35 mouse cellular contexts compared by ENCODE assay signal in genomic region chr4:106541491-106541890, GRCm38 (mm10). TPM values are rescaled to one million over a fixed set of nuclear protein-coding genes. Genes with fewer than 3 reads are reported as not detected.
"Had no signal": no experiment of that assay in that cellular context is flagged by ENCODE, and none has a peak within 500 bp of the region (broad histone marks: within the 10 kb centered on the region; RNA-seq: fewer than 3 reads in every experiment).

No protein-coding gene starts in this region.

- H3K36me3 ChIP-seq: heart, embryonic 13.5 days; heart, embryonic 15.5 days; hindbrain, embryonic 13.5 days; hindbrain, embryonic 15.5 days; limb, embryonic 13.5 days; limb, embryonic 15.5 days; liver, embryonic 12.5 days had no signal

- H3K4me1 ChIP-seq: hindbrain, embryonic 15.5 days; limb, embryonic 13.5 days; limb, embryonic 15.5 days; liver, embryonic 12.5 days had no signal

- H3K27ac ChIP-seq: heart, adult 2 months; heart, embryonic 13.5 days; heart, embryonic 15.5 days; hindbrain, embryonic 13.5 days; hindbrain, embryonic 15.5 days; hindbrain, postnatal 0 days; limb, embryonic 13.5 days; limb, embryonic 15.5 days; liver, embryonic 12.5 days; liver, embryonic 14.5 days had no signal

- H3K4me3 ChIP-seq: heart, adult 2 months; heart, embryonic 13.5 days; heart, embryonic 15.5 days; hindbrain, embryonic 13.5 days; hindbrain, embryonic 15.5 days; limb, embryonic 13.5 days; limb, embryonic 15.5 days; liver, embryonic 12.5 days had no signal

- H3K27me3 ChIP-seq: hindbrain, embryonic 13.5 days; hindbrain, embryonic 15.5 days; limb, embryonic 13.5 days; limb, embryonic 15.5 days; liver, embryonic 12.5 days had no signal

- DNase-seq: gastrocnemius, postnatal 14 days; gastrocnemius, postnatal 36 days; heart, adult 11 months; heart, adult 2 months; heart, postnatal 14 days; heart, postnatal 36 days; kidney, postnatal 10 days; layer of hippocampus, adult 9-11 months; layer of hippocampus, postnatal 36 days; left cerebral cortex, postnatal 4 days had no signal

RNA-seq across cellular contexts. Expression of gene Bsnd, which starts 49.4 kb away (rescaled TPM):
- total RNA-seq: gastrocnemius, adult 18-20 months; gastrocnemius, postnatal 36 days; heart, adult 2 months; heart, postnatal 14 days; heart, postnatal 36 days; hematopoietic stem cell, adult 5-6 weeks; hindbrain, postnatal 0 days; layer of hippocampus, adult 18-20 months; layer of hippocampus, adult 8-10 months; layer of hippocampus, postnatal 36 days; left cerebral cortex, adult 18-20 months; left cerebral cortex, adult 8-10 months; left cerebral cortex, postnatal 10 days; left cerebral cortex, postnatal 25 days; left cerebral cortex, postnatal 4 days; liver, adult 2 months had no signal
- polyA plus RNA-seq: heart, adult 2 months; heart, embryonic 11.5 days; heart, embryonic 13.5 days; heart, embryonic 15.5 days; heart, postnatal 0 days; hindbrain, embryonic 11.5 days; hindbrain, embryonic 13.5 days; hindbrain, postnatal 0 days; intestine, embryonic 14.5 days; intestine, embryonic 16.5 days; large intestine, adult 2 months; limb, embryonic 11.5 days; limb, embryonic 13.5 days; limb, embryonic 15.5 days; liver, adult 2 months; liver, embryonic 12.5 days; liver, embryonic 14.5 days had no signal
